Mouse (Mus musculus) midbrain, embryonic 16.5 days (tissue): Measurements from ENCODE around the gene Cox10. TPM values are rescaled to one million over a fixed set of nuclear protein-coding genes. Genes with fewer than 3 reads are reported as not detected.

Experiments
- ATAC-seq: fragments of 200-750 bp; cut with Nextera tagmentation; 2 replicates; pipeline ENCODE4 v1.8.0; 2017; ENCODE audit warnings: moderate TSS enrichment
- H3K27ac ChIP-seq: fragments of 300-500 bp; sonication (generic); 2 replicates; pipeline ENCODE4 v1.5.1; 2014; ENCODE audit warnings: mild to moderate bottlenecking, low read length, mixed read lengths
- H3K27me3 ChIP-seq: fragments of 300-500 bp; sonication (generic); 2 replicates; pipeline ENCODE4 v1.6.1; 2014; ENCODE audit warnings: low read depth, low read length, mixed read lengths; ENCODE audit not compliant: control insufficient read depth, insufficient read depth
- H3K36me3 ChIP-seq: fragments of 300-500 bp; sonication (generic); 2 replicates; pipeline ENCODE4 v1.6.1; 2014; ENCODE audit warnings: mild to moderate bottlenecking, low read length, moderate library complexity, mixed read lengths; ENCODE audit not compliant: control insufficient read depth, insufficient read depth
- H3K4me1 ChIP-seq: fragments of 300-500 bp; sonication (generic); 2 replicates; pipeline ENCODE4 v1.6.1; 2014; ENCODE audit warnings: mild to moderate bottlenecking, low read length, mixed read lengths; ENCODE audit not compliant: control insufficient read depth, insufficient read depth
- H3K4me2 ChIP-seq: fragments of 300-500 bp; sonication (generic); 2 replicates; pipeline ENCODE4 v1.6.1; 2014; ENCODE audit warnings: mild to moderate bottlenecking, low read length, mixed read lengths
- H3K4me3 ChIP-seq: fragments of 300-500 bp; sonication (generic); 2 replicates; pipeline ENCODE4 v1.5.1; 2014; ENCODE audit warnings: low read depth, mild to moderate bottlenecking, low read length, moderate library complexity, mixed read lengths
- H3K9ac ChIP-seq: fragments of 300-500 bp; sonication (generic); 2 replicates; pipeline ENCODE4 v1.6.1; 2014; ENCODE audit warnings: low read depth, low read length, mixed read lengths
- H3K9me3 ChIP-seq: fragments of 300-500 bp; sonication (generic); replicated peaks from 2 replicates; pipeline ENCODE4 v1.6.1; 2014; ENCODE audit warnings: mild to moderate bottlenecking, low read length, mixed read lengths; ENCODE audit not compliant: control insufficient read depth, poor library complexity, severe bottlenecking
- WGBS: fragments of 180-500 bp; shearing (Covaris S2); extraction: QIAGEN DNeasy Blood & Tissue Kit; methylation state at CpG from one replicate; pipeline ENCODE4 v1.1.7; 2014; 5-methylcytosine and 5-hydroxymethylcytosine counted together
- polyA plus RNA-seq: library from polyadenylated mRNA; unstranded; fragments of >200 nt; fragmentation: Nextera tagmentation; extraction: Ambion mirVana; gene quantifications from 2 replicates; pipeline ENCODE4 v1.2.1, GENCODE M21; 2015

Gene Cox10
- polyA plus RNA-seq, 1 experiment from 2014 or later: 26.1 TPM

GRCm38 (mm10) chr11:64091150-64091549 lies 11.9 kb upstream of the Cox10 start:
- H3K4me3 ChIP-seq: no peak overlapping the region
- no peak overlapping the region for H3K9ac ChIP-seq
- H3K27ac ChIP-seq: no peak overlapping the region
- no peaks in the 10 kb centered on the region for H3K9me3 ChIP-seq
- no peaks in the 10 kb centered on the region for H3K36me3 ChIP-seq
- 77% methylated on average over 7 of the region's 7 CpGs for WGBS
- ATAC-seq: no peak
- H3K4me1 ChIP-seq: no peaks in the 10 kb centered on the region
- H3K4me2 ChIP-seq: no peak overlapping the region
- no peaks in the 10 kb centered on the region; the same call in 1 of the 2 replicates for H3K27me3 ChIP-seq

- Histone ChIP-seq H3K4me3 (no peak overlapping the region), H3K36me3 (no peaks in the 10 kb centered on the region), H3K9me3 (no peaks in the 10 kb centered on the region), H3K4me2 (no peak overlapping the region), H3K27me3 (no peaks in the 10 kb centered on the region), H3K4me1 (no peaks in the 10 kb centered on the region), H3K9ac (no peak overlapping the region), H3K27ac (no peak overlapping the region)
- no peak for ATAC-seq
- 39% methylated on average over 2 of the region's 2 CpGs for WGBS
Measured at GRCm38 (mm10) chr11:64089682-64090081, 10.4 kb upstream of the Cox10 start.

- no peak for ATAC-seq
- no peak overlapping the region for H3K27ac ChIP-seq
- no peaks in the 10 kb centered on the region for H3K27me3 ChIP-seq
- 93% methylated on average over 5 of the region's 5 CpGs for WGBS
- no peak overlapping the region for H3K9ac ChIP-seq
- no peak overlapping the region for H3K4me3 ChIP-seq
- H3K9me3 ChIP-seq: no peaks in the 10 kb centered on the region
- 0 out of 2 replicates have a peak, but pooled peaks cover 2% of the 10 kb centered on the region for H3K36me3 ChIP-seq
- no peak overlapping the region for H3K4me2 ChIP-seq
- no peaks in the 10 kb centered on the region for H3K4me1 ChIP-seq
Measured at GRCm38 (mm10) chr11:64085888-64086287, 6.6 kb upstream of the Cox10 start.

GRCm38 (mm10) chr11:64079727-64080081 lies 436 bp upstream of the Cox10 start:
- peak overlapping the region; percentile 65 for H3K4me3 ChIP-seq
- H3K9ac ChIP-seq: peak overlapping the region; percentile 88
- no peaks in the 10 kb centered on the region for H3K27me3 ChIP-seq
- peaks cover 16% of the 10 kb centered on the region for H3K4me1 ChIP-seq
- H3K4me2 ChIP-seq: peak overlapping the region; percentile 56
- H3K9me3 ChIP-seq: no peaks in the 10 kb centered on the region
- H3K36me3 ChIP-seq: 0 out of 2 replicates have a peak, but pooled peaks cover 2% of the 10 kb centered on the region
- H3K27ac ChIP-seq: peak overlapping the region; percentile 91
- WGBS: 0% methylated on average over 8 of the region's 8 CpGs
- peak; percentile 79 for ATAC-seq

GRCm38 (mm10) chr11:64076212-64076611 lies 3.1 kb downstream of the Cox10 start:
- no peak for ATAC-seq
- Histone ChIP-seq H3K4me3 (no peak overlapping the region), H3K9ac (no peak overlapping the region), H3K27ac (no peak overlapping the region), H3K4me1 (peaks cover 16% of the 10 kb centered on the region), H3K36me3 (peaks cover 2% of the 10 kb centered on the region), H3K27me3 (no peaks in the 10 kb centered on the region), H3K4me2 (no peak overlapping the region), H3K9me3 (no peaks in the 10 kb centered on the region)
- WGBS: 96% methylated on average over 4 of the region's 4 CpGs

- Histone ChIP-seq H3K4me3 (no peak overlapping the region), H3K27me3 (no peaks in the 10 kb centered on the region), H3K27ac (no peak overlapping the region), H3K9ac (no peak overlapping the region), H3K4me2 (no peak overlapping the region), H3K9me3 (no peaks in the 10 kb centered on the region), H3K4me1 (peaks cover 4% of the 10 kb centered on the region), H3K36me3 (peaks cover 12% of the 10 kb centered on the region)
- WGBS: 68% methylated on average over 4 of the region's 4 CpGs
- no peak for ATAC-seq
Measured at GRCm38 (mm10) chr11:64073379-64073778, 5.9 kb downstream of the Cox10 start.

GRCm38 (mm10) chr11:64071536-64071935 lies 7.7 kb downstream of the Cox10 start:
- WGBS: 95% methylated on average over 12 of the region's 12 CpGs
- Histone ChIP-seq H3K36me3 (peaks cover 17% of the 10 kb centered on the region), H3K4me2 (no peak overlapping the region), H3K27ac (no peak overlapping the region), H3K9ac (no peak overlapping the region), H3K27me3 (no peaks in the 10 kb centered on the region), H3K4me1 (no peaks in the 10 kb centered on the region), H3K4me3 (no peak overlapping the region), H3K9me3 (no peaks in the 10 kb centered on the region)
- ATAC-seq: no peak

- no peak for ATAC-seq
- no peak overlapping the region for H3K4me2 ChIP-seq
- H3K27ac ChIP-seq: no peak overlapping the region
- no peaks in the 10 kb centered on the region for H3K27me3 ChIP-seq
- no peaks in the 10 kb centered on the region for H3K4me1 ChIP-seq
- 97% methylated on average over 2 of the region's 2 CpGs for WGBS
- no peaks in the 10 kb centered on the region for H3K9me3 ChIP-seq
- H3K4me3 ChIP-seq: no peak overlapping the region
- H3K9ac ChIP-seq: no peak overlapping the region
- peaks cover 14% of the 10 kb centered on the region for H3K36me3 ChIP-seq
Measured at GRCm38 (mm10) chr11:64066001-64066400, 13.3 kb downstream of the Cox10 start.

GRCm38 (mm10) chr11:64063130-64063529 lies 16.1 kb downstream of the Cox10 start:
- Histone ChIP-seq H3K27me3 (no peaks in the 10 kb centered on the region), H3K4me3 (no peak overlapping the region), H3K9me3 (no peaks in the 10 kb centered on the region), H3K4me2 (no peak overlapping the region), H3K27ac (no peak overlapping the region), H3K36me3 (peaks cover 10% of the 10 kb centered on the region; the same call in 1 of the 2 replicates), H3K4me1 (no peaks in the 10 kb centered on the region), H3K9ac (no peak overlapping the region)
- ATAC-seq: no peak
- WGBS: 87% methylated on average over 3 of the region's 3 CpGs
